Mouse (Mus musculus) gastrocnemius, postnatal 14 days (tissue): ENCODE data around the gene Slc25a34. TPM values are rescaled to one million over a fixed set of nuclear protein-coding genes. Genes with fewer than 3 reads are reported as not detected.

Source experiments
- total RNA-seq, 2 experiments: library from RNA; stranded (reverse); gene quantifications; 2 replicates each; pipeline ENCODE4 v1.2.3; 2021

Gene Slc25a34
- total RNA-seq, 2 experiments from 2014 or later = 9.0 to 17.7 TPM

Other genes with a start within 250 kb of the Slc25a34 start
- 1 to 10 TPM; 1.2 to 1.8 TPM for gene Clcnka, start 225.1 kb downstream of the Slc25a34 start, total RNA-seq
- gene Clcnkb, start 207.8 kb downstream of the Slc25a34 start, total RNA-seq = under 1 TPM; 0.31 to 0.80 TPM
- gene Hspb7, start 203.0 kb downstream of the Slc25a34 start, total RNA-seq = 100 to 1,000 TPM; 218 to 313 TPM
- gene Srarp, start 187.7 kb downstream of the Slc25a34 start, total RNA-seq = not detected
- 10 to 100 TPM; 16.2 to 16.7 TPM for gene Zbtb17, start 179.2 kb downstream of the Slc25a34 start, total RNA-seq
- gene Spen, start 85.2 kb downstream of the Slc25a34 start, total RNA-seq = 10 to 100 TPM; 20.1 to 22.1 TPM
- gene Fblim1, start 17.7 kb downstream of the Slc25a34 start, total RNA-seq = 1 to 10 TPM; 2.5 to 3.9 TPM
- 1 to 10 TPM in 1 of 2 experiments, under 1 TPM in 1; 0.66 to 1.8 TPM for gene Tmem82, start 5.2 kb downstream of the Slc25a34 start, total RNA-seq
- gene Plekhm2, start 41.1 kb upstream of the Slc25a34 start, total RNA-seq = 10 to 100 TPM; 22.2 to 27.7 TPM
- gene Rsc1a1, start 61.8 kb upstream of the Slc25a34 start, total RNA-seq = 1 to 10 TPM; 6.0 TPM
- gene Ddi2, start 99.6 kb upstream of the Slc25a34 start, total RNA-seq = 10 to 100 TPM; 35.0 to 37.6 TPM
- under 1 TPM in 1 of 2 experiments, not detected in 1; 0.82 TPM for gene Agmat, start 122.9 kb upstream of the Slc25a34 start, total RNA-seq
- gene Dnajc16, start 167.1 kb upstream of the Slc25a34 start, total RNA-seq = 1 to 10 TPM; 8.6 to 9.4 TPM
- gene Casp9, start 169.8 kb upstream of the Slc25a34 start, total RNA-seq = 1 to 10 TPM; 3.7 to 4.8 TPM
- gene Cela2a, start 202.3 kb upstream of the Slc25a34 start, total RNA-seq = not detected
- not detected for gene Ctrc, start 222.5 kb upstream of the Slc25a34 start, total RNA-seq